Mouse (Mus musculus) gastrocnemius, adult 2 months (tissue): ENCODE data around the gene S1pr1. TPM values are rescaled to one million over a fixed set of nuclear protein-coding genes. Genes with fewer than 3 reads are reported as not detected.

Source experiments
- DNase-seq: peaks from one replicate; pipeline ENCODE4 v3.0.0; 2022
- H3K27ac ChIP-seq: fragments of 200-600 bp; 2 replicates; pipeline ENCODE4 v1.8.1; 2022; ENCODE audit warnings: mild to moderate bottlenecking
- H3K4me3 ChIP-seq: fragments of 200-600 bp; 2 replicates; pipeline ENCODE4 v1.8.1; 2022; ENCODE audit warnings: mild to moderate bottlenecking, moderate library complexity
- CTCF ChIP-seq: fragments of 200-600 bp; IDR thresholded peaks from 2 replicates; pipeline ENCODE4 v1.8.1; 2022; ENCODE audit warnings: antibody characterized with exemption, mild to moderate bottlenecking, moderate library complexity
- intact Hi-C: fragments of 180-260 bp; cut with DNase I; formaldehyde crosslinking; loops from one replicate; pipeline ENCODE4 v1.15.1; 2025
- total RNA-seq, 2 experiments: library from RNA; stranded (reverse); gene quantifications; 2 replicates each; pipeline ENCODE4 v1.2.3; 2021

S1pr1 gene
- total RNA-seq, 2 experiments from 2014 or later: 16.9 to 34.1 TPM

- DNase-seq: no peak
- intact Hi-C loops: no loop called here
- no peak overlapping the region for H3K4me3 ChIP-seq
- no peak for TF ChIP-seq CTCF
- H3K27ac ChIP-seq: peak overlapping the region; percentile 73
These were observed 32.4 kb downstream of the S1pr1 start for GRCm38 (mm10) chr3:115682328-115683088.

GRCm38 (mm10) chr3:115681184-115681583 is 33.7 kb downstream of the S1pr1 start:
- TF ChIP-seq CTCF: no peak
- Histone ChIP-seq H3K4me3 (no peak overlapping the region), H3K27ac (no peak overlapping the region)
- intact Hi-C loops: no loop called here
- DNase-seq: no peak

- intact Hi-C loops: no loop called here
- DNase-seq: no peak
These were observed 35.9 kb downstream of the S1pr1 start for GRCm38 (mm10) chr3:115679022-115679421.

GRCm38 (mm10) chr3:115675546-115676535 is 39.0 kb downstream of the S1pr1 start:
- H3K27ac ChIP-seq: no peak overlapping the region
- DNase-seq: no peak
- no peak overlapping the region for H3K4me3 ChIP-seq
- intact Hi-C loops: no loop called here
- no peak for TF ChIP-seq CTCF

More at GRCm38 (mm10) chr3:115679022-115679421, 35.9 kb downstream of the S1pr1 start:
- Histone ChIP-seq H3K4me3 (no peak overlapping the region), H3K27ac (no peak overlapping the region)
- no peak for TF ChIP-seq CTCF

- Histone ChIP-seq H3K4me3 (no peak overlapping the region), H3K27ac (no peak overlapping the region)
- DNase-seq: no peak
- TF ChIP-seq CTCF: no peak
- intact Hi-C loops: no loop called here
These were observed 40.2 kb downstream of the S1pr1 start for GRCm38 (mm10) chr3:115674665-115675064.

- TF ChIP-seq CTCF: no peak
- intact Hi-C loops: no loop called here
- H3K4me3 ChIP-seq: peak overlapping the region; percentile 54
- H3K27ac ChIP-seq: peak overlapping the region; percentile 78
- DNase-seq: no peak
These were observed 41.2 kb downstream of the S1pr1 start for GRCm38 (mm10) chr3:115673663-115674157.

- no peak for TF ChIP-seq CTCF
- Histone ChIP-seq H3K27ac (peak overlapping the region; percentile 78), H3K4me3 (peak overlapping the region; percentile 54)
- intact Hi-C loops: no loop called here
- no peak for DNase-seq
These were observed 41.8 kb downstream of the S1pr1 start for GRCm38 (mm10) chr3:115672965-115673662.

- Histone ChIP-seq H3K27ac (no peak overlapping the region), H3K4me3 (no peak overlapping the region)
- intact Hi-C loops: no loop called here
- no peak for TF ChIP-seq CTCF
- no peak for DNase-seq
These were observed 45.6 kb downstream of the S1pr1 start for GRCm38 (mm10) chr3:115669230-115669629.

GRCm38 (mm10) chr3:115667182-115667581 is 47.7 kb downstream of the S1pr1 start:
- TF ChIP-seq CTCF: no peak
- H3K27ac ChIP-seq: no peak overlapping the region
- DNase-seq: no peak
- intact Hi-C loops: no loop called here
- no peak overlapping the region for H3K4me3 ChIP-seq

- no peak overlapping the region for H3K4me3 ChIP-seq
- H3K27ac ChIP-seq: no peak overlapping the region
- no peak for DNase-seq
- TF ChIP-seq CTCF: no peak
- intact Hi-C loops: no loop called here
These were observed 48.3 kb downstream of the S1pr1 start for GRCm38 (mm10) chr3:115666547-115666946.

GRCm38 (mm10) chr3:115664497-115664896 is 50.4 kb downstream of the S1pr1 start:
- intact Hi-C loops: no loop called here
- H3K4me3 ChIP-seq: no peak overlapping the region
- TF ChIP-seq CTCF: no peak
- no peak overlapping the region for H3K27ac ChIP-seq
- DNase-seq: no peak
